Mouse (Mus musculus): ENCODE data around the gene Masp2. TPM values are rescaled to one million over a fixed set of nuclear protein-coding genes. Genes with fewer than 3 reads are reported as not detected.
A peak's percentile ranks its signal among the peaks of the same experiment; 100 is the strongest.

Gene Masp2
- polyA plus RNA-seq, 1 experiment from 2014 or later: 0.14 TPM

DNA sequence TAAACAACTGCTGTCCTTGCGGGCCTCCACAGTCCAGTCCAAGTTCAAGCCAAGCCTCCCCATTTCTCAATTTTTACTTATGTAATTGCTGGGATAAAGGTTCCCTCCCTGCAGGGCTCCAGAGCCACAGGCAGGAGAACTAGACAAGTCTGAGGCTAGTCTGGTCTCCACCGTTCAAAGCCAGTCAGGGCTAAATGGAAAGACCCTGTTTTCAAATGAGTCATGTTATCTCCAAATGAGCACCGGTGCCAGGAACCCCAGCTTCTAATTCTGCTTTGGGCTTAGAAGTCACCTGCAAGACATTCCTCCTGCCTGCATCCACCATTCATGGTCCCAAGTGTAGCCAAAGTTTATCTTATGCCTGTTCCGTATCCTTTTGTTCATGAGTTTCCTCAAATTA is 483 bp upstream of the Masp2 start:
- no peak overlapping the region for H3K9ac ChIP-seq
- H3K4me2 ChIP-seq: no peak overlapping the region
- no peak for ATAC-seq (ENCODE audit: insufficient number of reproducible peaks, low FRiP score)
- no peak overlapping the region for H3K27ac ChIP-seq (ENCODE audit: poor library complexity, severe bottlenecking)
- no peaks in the 10 kb centered on the region for H3K4me1 ChIP-seq (replicated peaks)
- H3K9me3 ChIP-seq (replicated peaks): 0 out of 2 replicates have a peak, but pooled peaks cover 7% of the 10 kb centered on the region
- H3K27me3 ChIP-seq (replicated peaks): no peaks in the 10 kb centered on the region
- WGBS: 64% methylated on average over 4 of the region's 4 CpGs
- no peak overlapping the region for H3K4me3 ChIP-seq
- peaks cover 25% of the 10 kb centered on the region for H3K36me3 ChIP-seq

- Histone ChIP-seq H3K4me1 (replicated peaks) (peaks cover 5% of the 10 kb centered on the region; the same call in 1 of the 2 replicates), H3K9ac (no peak overlapping the region; the same call in 1 of the 2 replicates), H3K27ac (ENCODE audit: poor library complexity, severe bottlenecking) (no peak overlapping the region), H3K27me3 (replicated peaks) (no peaks in the 10 kb centered on the region), H3K9me3 (replicated peaks) (0 out of 2 replicates have a peak, but pooled peaks cover 7% of the 10 kb centered on the region), H3K36me3 (peaks cover 14% of the 10 kb centered on the region), H3K4me2 (no peak overlapping the region), H3K4me3 (no peak overlapping the region)
- 68% methylated on average over 10 of the region's 10 CpGs for WGBS
- ATAC-seq (ENCODE audit: insufficient number of reproducible peaks, low FRiP score): no peak
These were observed 1.2 kb downstream of the Masp2 start for GRCm38 (mm10) chr4:148603376-148604139.

- Histone ChIP-seq H3K4me3 (no peak overlapping the region), H3K9me3 (replicated peaks) (0 out of 2 replicates have a peak, but pooled peaks cover 3% of the 10 kb centered on the region), H3K36me3 (peaks cover 9% of the 10 kb centered on the region), H3K4me1 (replicated peaks) (peaks cover 11% of the 10 kb centered on the region; the same call in 1 of the 2 replicates), H3K27ac (ENCODE audit: poor library complexity, severe bottlenecking) (no peak overlapping the region), H3K27me3 (replicated peaks) (no peaks in the 10 kb centered on the region), H3K4me2 (no peak overlapping the region), H3K9ac (no peak overlapping the region; the same call in 1 of the 2 replicates)
- 67% methylated on average over 7 of the region's 7 CpGs for WGBS
- ATAC-seq (ENCODE audit: insufficient number of reproducible peaks, low FRiP score): no peak
These were observed 1.8 kb downstream of the Masp2 start for GRCm38 (mm10) chr4:148604141-148604540.

DNA sequence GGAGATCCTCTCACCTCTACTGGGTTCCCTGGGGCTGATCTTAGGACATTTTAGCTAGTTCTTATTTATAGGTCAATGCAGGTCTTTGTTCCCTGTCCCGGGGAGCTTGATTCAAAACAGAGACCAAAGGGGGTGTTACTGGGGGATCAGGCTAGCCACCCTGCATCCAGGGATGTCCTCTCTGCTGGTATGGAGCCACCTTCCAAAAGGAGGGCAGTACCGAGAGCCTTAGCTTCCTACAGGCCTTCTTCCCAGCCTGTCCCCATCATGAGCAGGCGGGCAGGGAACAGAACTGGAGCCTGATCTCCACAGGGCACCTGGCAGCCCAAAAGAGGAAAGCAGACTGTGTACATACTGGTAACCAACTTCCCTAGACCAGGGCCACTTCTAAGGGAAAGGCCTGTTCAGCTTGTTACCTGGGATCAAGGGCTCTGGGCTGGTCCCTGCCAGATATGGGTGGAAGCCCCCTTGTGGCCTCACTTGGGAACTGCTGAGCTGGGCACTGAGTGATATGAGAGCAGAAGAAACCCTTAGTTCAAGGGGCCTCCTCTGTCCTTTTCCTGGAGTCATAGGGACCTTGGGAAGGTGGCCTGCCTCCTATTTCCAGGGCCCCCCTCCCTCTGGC is 2.3 kb downstream of the Masp2 start:
- no peak for ATAC-seq (ENCODE audit: insufficient number of reproducible peaks, low FRiP score)

GRCm38 (mm10) chr4:148607758-148608157 is 5.4 kb downstream of the Masp2 start:
- peaks cover 20% of the 10 kb centered on the region for H3K36me3 ChIP-seq
- H3K4me2 ChIP-seq: no peak overlapping the region
- no peak overlapping the region for H3K9ac ChIP-seq
- no peaks in the 10 kb centered on the region for H3K27me3 ChIP-seq (replicated peaks)
- WGBS: 26% methylated on average over 5 of the region's 5 CpGs
- H3K4me1 ChIP-seq (replicated peaks): peaks cover 23% of the 10 kb centered on the region; the same call in 1 of the 2 replicates
- no peak overlapping the region for H3K4me3 ChIP-seq
- no peaks in the 10 kb centered on the region for H3K9me3 ChIP-seq (replicated peaks)
- H3K27ac ChIP-seq (ENCODE audit: poor library complexity, severe bottlenecking): peak overlapping the region; percentile 28; the same call in 1 of the 2 replicates
- no peak for ATAC-seq (ENCODE audit: insufficient number of reproducible peaks, low FRiP score)

More for the DNA sequence above, 2.3 kb downstream of the Masp2 start:
- Histone ChIP-seq H3K36me3 (peaks cover 4% of the 10 kb centered on the region; the same call in 1 of the 2 replicates), H3K27ac (ENCODE audit: poor library complexity, severe bottlenecking) (no peak overlapping the region), H3K27me3 (replicated peaks) (no peaks in the 10 kb centered on the region), H3K9me3 (replicated peaks) (no peaks in the 10 kb centered on the region), H3K9ac (no peak overlapping the region), H3K4me3 (no peak overlapping the region), H3K4me2 (no peak overlapping the region), H3K4me1 (replicated peaks) (peaks cover 12% of the 10 kb centered on the region; the same call in 1 of the 2 replicates)
- 82% methylated on average over 3 of the region's 3 CpGs for WGBS

DNA sequence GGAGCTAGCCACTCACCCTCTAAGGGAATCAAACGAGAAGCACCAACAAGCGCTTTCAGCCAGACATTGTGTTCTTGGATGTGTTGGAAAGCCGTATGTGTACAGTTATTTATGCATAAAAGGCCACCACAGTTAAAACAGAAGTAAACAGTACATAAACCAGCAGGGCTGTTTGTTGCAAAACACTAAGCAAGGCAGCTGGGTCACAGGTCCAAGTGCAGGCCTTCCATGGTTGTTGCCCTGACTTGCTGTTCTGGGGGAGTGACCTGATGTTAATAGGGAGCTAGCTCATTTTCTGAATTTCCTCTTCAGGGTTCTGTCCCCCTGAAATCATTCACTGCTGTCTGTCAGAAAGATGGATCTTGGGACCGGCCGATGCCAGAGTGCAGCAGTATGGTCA is 7.5 kb downstream of the Masp2 start:
- H3K4me2 ChIP-seq: no peak overlapping the region
- H3K4me3 ChIP-seq: no peak overlapping the region
- H3K27me3 ChIP-seq (replicated peaks): no peaks in the 10 kb centered on the region
- peaks cover 28% of the 10 kb centered on the region for H3K4me1 ChIP-seq (replicated peaks)
- H3K36me3 ChIP-seq: peaks cover 38% of the 10 kb centered on the region
- no peak overlapping the region for H3K27ac ChIP-seq (ENCODE audit: poor library complexity, severe bottlenecking)
- 85% methylated on average over 5 of the region's 5 CpGs for WGBS
- H3K9ac ChIP-seq: no peak overlapping the region
- no peak for ATAC-seq (ENCODE audit: insufficient number of reproducible peaks, low FRiP score)
- H3K9me3 ChIP-seq (replicated peaks): no peaks in the 10 kb centered on the region

- H3K27ac ChIP-seq (ENCODE audit: poor library complexity, severe bottlenecking): no peak overlapping the region
- H3K4me1 ChIP-seq (replicated peaks): peaks cover 28% of the 10 kb centered on the region
- H3K36me3 ChIP-seq: peaks cover 48% of the 10 kb centered on the region
- no peak overlapping the region for H3K4me3 ChIP-seq
- no peak overlapping the region for H3K9ac ChIP-seq
- ATAC-seq (ENCODE audit: insufficient number of reproducible peaks, low FRiP score): no peak
- no peak overlapping the region for H3K4me2 ChIP-seq
- no peaks in the 10 kb centered on the region for H3K27me3 ChIP-seq (replicated peaks)
- H3K9me3 ChIP-seq (replicated peaks): no peaks in the 10 kb centered on the region
- WGBS: 66% methylated on average over 5 of the region's 5 CpGs
These were observed 8.4 kb downstream of the Masp2 start for GRCm38 (mm10) chr4:148610631-148611364.

- 71% methylated on average over 4 of the region's 4 CpGs for WGBS
- H3K27ac ChIP-seq (ENCODE audit: poor library complexity, severe bottlenecking): no peak overlapping the region
- peaks cover 59% of the 10 kb centered on the region for H3K36me3 ChIP-seq
These were observed 10.2 kb downstream of the Masp2 start for GRCm38 (mm10) chr4:148612557-148612956.

DNA sequence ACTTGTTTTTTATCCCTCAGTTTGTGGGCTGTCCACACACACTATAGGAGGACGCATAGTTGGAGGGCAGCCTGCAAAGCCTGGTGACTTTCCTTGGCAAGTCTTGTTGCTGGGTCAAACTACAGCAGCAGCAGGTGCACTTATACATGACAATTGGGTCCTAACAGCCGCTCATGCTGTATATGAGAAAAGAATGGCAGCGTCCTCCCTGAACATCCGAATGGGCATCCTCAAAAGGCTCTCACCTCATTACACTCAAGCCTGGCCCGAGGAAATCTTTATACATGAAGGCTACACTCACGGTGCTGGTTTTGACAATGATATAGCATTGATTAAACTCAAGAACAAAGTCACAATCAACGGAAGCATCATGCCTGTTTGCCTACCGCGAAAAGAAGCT is 11.4 kb downstream of the Masp2 start:
- peaks cover 67% of the 10 kb centered on the region for H3K36me3 ChIP-seq

More at GRCm38 (mm10) chr4:148612557-148612956, 10.2 kb downstream of the Masp2 start:
- no peak overlapping the region for H3K4me2 ChIP-seq
- no peaks in the 10 kb centered on the region for H3K27me3 ChIP-seq (replicated peaks)
- peaks cover 28% of the 10 kb centered on the region for H3K4me1 ChIP-seq (replicated peaks)
- no peak overlapping the region for H3K4me3 ChIP-seq
- no peak for ATAC-seq (ENCODE audit: insufficient number of reproducible peaks, low FRiP score)
- no peaks in the 10 kb centered on the region for H3K9me3 ChIP-seq (replicated peaks)
- no peak overlapping the region for H3K9ac ChIP-seq

GRCm38 (mm10) chr4:148619805-148620204 is 17.5 kb downstream of the Masp2 start:
- no peaks in the 10 kb centered on the region for H3K27me3 ChIP-seq (replicated peaks)
- H3K9me3 ChIP-seq (replicated peaks): no peaks in the 10 kb centered on the region
- peaks cover 16% of the 10 kb centered on the region for H3K4me1 ChIP-seq (replicated peaks)
- no peak overlapping the region for H3K9ac ChIP-seq
- H3K4me3 ChIP-seq: no peak overlapping the region
- WGBS: 80% methylated on average over 1 of the region's 1 CpGs
- no peak for ATAC-seq (ENCODE audit: insufficient number of reproducible peaks, low FRiP score)
- peaks cover 87% of the 10 kb centered on the region for H3K36me3 ChIP-seq
- H3K4me2 ChIP-seq: no peak overlapping the region
- no peak overlapping the region for H3K27ac ChIP-seq (ENCODE audit: poor library complexity, severe bottlenecking)

More for the DNA sequence above, 11.4 kb downstream of the Masp2 start:
- H3K9me3 ChIP-seq (replicated peaks): no peaks in the 10 kb centered on the region
- no peak overlapping the region for H3K27ac ChIP-seq (ENCODE audit: poor library complexity, severe bottlenecking)
- ATAC-seq (ENCODE audit: insufficient number of reproducible peaks, low FRiP score): no peak
- no peak overlapping the region for H3K4me2 ChIP-seq
- H3K9ac ChIP-seq: no peak overlapping the region
- no peak overlapping the region for H3K4me3 ChIP-seq
- WGBS: 82% methylated on average over 9 of the region's 9 CpGs
- no peaks in the 10 kb centered on the region for H3K27me3 ChIP-seq (replicated peaks)
- peaks cover 22% of the 10 kb centered on the region for H3K4me1 ChIP-seq (replicated peaks)

GRCm38 (mm10) chr4:148620718-148621117 is 18.4 kb downstream of the Masp2 start:
- H3K4me3 ChIP-seq: no peak overlapping the region
- H3K9ac ChIP-seq: no peak overlapping the region
- H3K36me3 ChIP-seq: peaks cover 82% of the 10 kb centered on the region
- ATAC-seq (ENCODE audit: insufficient number of reproducible peaks, low FRiP score): no peak
- no peak overlapping the region for H3K4me2 ChIP-seq
- H3K4me1 ChIP-seq (replicated peaks): peaks cover 20% of the 10 kb centered on the region
- H3K27ac ChIP-seq (ENCODE audit: poor library complexity, severe bottlenecking): no peak overlapping the region
- no peaks in the 10 kb centered on the region for H3K27me3 ChIP-seq (replicated peaks)
- no peaks in the 10 kb centered on the region for H3K9me3 ChIP-seq (replicated peaks)
- WGBS: 95% methylated on average over 1 of the region's 1 CpGs
